Mouse (Mus musculus) hindbrain, postnatal 0 days (tissue): ENCODE data around the gene Zscan4d. TPM values are rescaled to one million over a fixed set of nuclear protein-coding genes. Genes with fewer than 3 reads are reported as not detected.
"Not testable (repeated sequence)": the region's sequence is repeated elsewhere in the genome, so short reads cannot be mapped to it uniquely, and the experiment has no call there.

Experiments
- ATAC-seq: fragments of 200-750 bp; cut with Nextera tagmentation; 2 replicates; pipeline ENCODE4 v1.8.0; 2017; ENCODE audit warnings: mild to moderate bottlenecking, moderate TSS enrichment, moderate library complexity
- DNase-seq: peaks from one replicate; pipeline ENCODE4 v3.0.0-alpha.2; 2015; ENCODE audit warnings: low spot score
- H3K27ac ChIP-seq: fragments of 300-500 bp; sonication (generic); 2 replicates; pipeline ENCODE4 v1.5.1; 2014; ENCODE audit warnings: mild to moderate bottlenecking
- H3K27me3 ChIP-seq: fragments of 300-500 bp; sonication (generic); 2 replicates; pipeline ENCODE4 v1.6.1; 2014; ENCODE audit warnings: low read length, mixed read lengths; ENCODE audit not compliant: insufficient read depth
- H3K36me3 ChIP-seq: fragments of 300-500 bp; sonication (generic); 2 replicates; pipeline ENCODE4 v1.6.1; 2014; ENCODE audit warnings: low read length, mixed read lengths; ENCODE audit not compliant: insufficient read depth
- H3K4me1 ChIP-seq: fragments of 300-500 bp; sonication (generic); 2 replicates; pipeline ENCODE4 v1.6.1; 2014; ENCODE audit warnings: antibody characterized with exemption, low read length, mixed read lengths; ENCODE audit not compliant: insufficient read depth
- H3K4me2 ChIP-seq: fragments of 300-500 bp; sonication (generic); 2 replicates; pipeline ENCODE4 v1.6.1; 2014; ENCODE audit warnings: low read depth, mild to moderate bottlenecking, low read length, moderate library complexity, mixed read lengths
- H3K4me3 ChIP-seq: fragments of 300-500 bp; sonication (generic); 2 replicates; pipeline ENCODE4 v1.5.1; 2014; ENCODE audit warnings: low read length
- H3K9ac ChIP-seq: fragments of 300-500 bp; sonication (generic); replicated peaks from 2 replicates; pipeline ENCODE4 v1.6.1; 2014; ENCODE audit warnings: mild to moderate bottlenecking, low read length, moderate library complexity, mixed read lengths
- H3K9me3 ChIP-seq: fragments of 300-500 bp; sonication (generic); 2 replicates; pipeline ENCODE4 v1.6.1; 2016; ENCODE audit warnings: low read length, mixed read lengths
- WGBS: fragments of 180-500 bp; shearing (Covaris S2); extraction: QIAGEN DNeasy Blood & Tissue Kit; methylation state at CpG from one replicate; pipeline ENCODE4 v1.1.7; 2014; 5-methylcytosine and 5-hydroxymethylcytosine counted together
- polyA plus RNA-seq: library from polyadenylated mRNA; unstranded; fragments of >200 nt; fragmentation: Nextera tagmentation; extraction: Ambion mirVana; gene quantifications from 2 replicates; pipeline ENCODE4 v1.2.1, GENCODE M21; 2015
- total RNA-seq: library from RNA; depleted of rRNA; stranded (reverse); fragments of >200 nt; gene quantifications from 2 replicates; pipeline ENCODE4 v1.2.3, GENCODE M21; 2014; rRNA removed

Zscan4d gene
- total RNA-seq = not detected in 2 replicates
- polyA plus RNA-seq = not detected in 2 replicates

DNA sequence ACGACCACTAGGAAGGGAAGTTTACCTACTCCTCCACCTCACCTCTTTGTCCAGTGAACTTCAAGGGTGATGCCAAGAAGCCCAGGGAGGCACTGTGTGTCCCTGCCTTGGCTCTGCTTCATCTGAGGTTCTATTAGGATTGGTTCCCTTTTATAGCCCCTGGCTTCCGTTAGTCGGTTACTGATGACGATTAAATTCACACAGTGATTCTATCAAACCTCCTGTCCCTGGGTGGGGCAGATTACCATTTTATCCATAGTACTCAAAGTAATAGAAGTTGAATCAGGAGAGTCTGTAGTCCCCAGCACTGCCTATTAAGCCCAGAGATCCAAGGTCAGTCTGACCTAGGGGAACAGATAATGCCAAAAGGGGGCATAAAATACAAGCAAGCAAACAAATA lies at the start of gene Zscan4d:
Zscan4d (minus strand) TSS at position 101 of the 400 bp plus-strand sequence.
- H3K4me3 ChIP-seq, H3K4me2 ChIP-seq, H3K27ac ChIP-seq, ATAC-seq, H3K27me3 ChIP-seq, H3K36me3 ChIP-seq, H3K9me3 ChIP-seq, H3K4me1 ChIP-seq, DNase-seq, H3K9ac ChIP-seq: not testable (repeated sequence)
- WGBS = 92% methylated on average over 4 of the region's 4 CpGs

DNA sequence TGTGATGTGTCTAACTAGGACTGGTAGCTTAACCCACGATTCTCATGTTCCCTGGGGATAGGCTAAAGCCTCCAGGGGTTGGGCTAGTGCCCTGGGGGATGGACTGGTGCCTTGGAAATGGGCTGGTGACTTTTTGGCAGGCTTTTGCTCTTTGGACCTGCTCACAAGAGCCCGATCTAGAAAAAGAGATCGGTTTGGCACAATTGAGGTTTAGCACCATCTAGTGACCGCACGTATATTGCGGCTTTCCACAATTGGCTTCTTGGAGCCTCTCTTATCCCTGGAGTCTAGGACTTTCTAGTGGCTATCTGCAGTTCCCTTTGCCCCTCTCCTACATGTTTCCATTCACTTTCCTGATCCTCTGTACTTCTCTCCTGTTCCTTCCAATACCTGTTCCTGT lies 7.9 kb downstream of the Zscan4d start:
- WGBS = 41% methylated on average over 6 of the region's 6 CpGs
- not testable (repeated sequence) for H3K27me3 ChIP-seq, DNase-seq, H3K36me3 ChIP-seq, H3K4me3 ChIP-seq, H3K4me2 ChIP-seq, H3K9me3 ChIP-seq, H3K9ac ChIP-seq, H3K4me1 ChIP-seq, H3K27ac ChIP-seq, ATAC-seq

Other genes starting within 250 kb of the Zscan4d start
- not detected in 2 replicates for gene Zscan4c, start 160.4 kb downstream of the Zscan4d start, total RNA-seq
- not detected in 2 replicates for gene Zscan4c, start 160.4 kb downstream of the Zscan4d start, polyA plus RNA-seq
- not detected in 2 replicates for gene Zscan4-ps1, start 96.5 kb downstream of the Zscan4d start, total RNA-seq
- gene Zscan4-ps1, start 96.5 kb downstream of the Zscan4d start, polyA plus RNA-seq = not detected in 2 replicates
- gene Zscan4e, start 144.5 kb upstream of the Zscan4d start, total RNA-seq = not detected in 2 replicates
- not detected in 2 replicates for gene Zscan4e, start 144.5 kb upstream of the Zscan4d start, polyA plus RNA-seq
- not detected in 2 replicates for gene Zscan4f, start 231.8 kb upstream of the Zscan4d start, total RNA-seq
- gene Zscan4f, start 231.8 kb upstream of the Zscan4d start, polyA plus RNA-seq = not detected in 2 replicates